Mouse (Mus musculus) ES-Bruce4 (cell line): Measurements from ENCODE around the gene March7.

ENCODE experiments used
- CTCF ChIP-seq: IDR thresholded peaks from one replicate; pipeline ENCODE4 v1.8.1; 2011; ENCODE audit warnings: low read depth, low read length
- POLR2A ChIP-seq: IDR thresholded peaks from one replicate; pipeline ENCODE4 v1.8.1; 2011; ENCODE audit warnings: low read length; ENCODE audit not compliant: insufficient read depth

GRCm38 (mm10) chr2:60278627-60279026, 68.9 kb downstream of the March7 start:
- no peak for TF ChIP-seq POLR2A
- no peak for TF ChIP-seq CTCF
